Mouse (Mus musculus): Measurements from ENCODE around the gene Gps2.

GRCm38 (mm10) chr11:69867335-69867734, 46.4 kb upstream of the Gps2 start:
- no peak for TF ChIP-seq CTCF (IDR thresholded peaks at IDR 0.05; ENCODE audit: low read depth, low read length)
- no peak for TF ChIP-seq TAL1 (conservative IDR thresholded peaks at IDR 0.05; ENCODE audit: low read depth, low read length)
- TF ChIP-seq GATA1 (IDR thresholded peaks at IDR 0.05; ENCODE audit: borderline replicate concordance, low read length): no peak

Data from G1E (cell line).